Mouse (Mus musculus) lung, adult 2 months (tissue): ENCODE measurements around the gene Tns3.

Experiments used
- CTCF ChIP-seq: fragments of 200-500 bp; IDR thresholded peaks from 2 replicates; pipeline ENCODE4 v1.5.1; 2011; ENCODE audit warnings: mild to moderate bottlenecking, low read length, control low read depth; ENCODE audit not compliant: insufficient read depth
- POLR2A ChIP-seq: fragments of 200-500 bp; IDR thresholded peaks from 2 replicates; pipeline ENCODE4 v1.6.1; 2011; ENCODE audit warnings: low read depth, mild to moderate bottlenecking, control low read depth, low read length, borderline replicate concordance; ENCODE audit errors: extremely low read depth

DNA sequence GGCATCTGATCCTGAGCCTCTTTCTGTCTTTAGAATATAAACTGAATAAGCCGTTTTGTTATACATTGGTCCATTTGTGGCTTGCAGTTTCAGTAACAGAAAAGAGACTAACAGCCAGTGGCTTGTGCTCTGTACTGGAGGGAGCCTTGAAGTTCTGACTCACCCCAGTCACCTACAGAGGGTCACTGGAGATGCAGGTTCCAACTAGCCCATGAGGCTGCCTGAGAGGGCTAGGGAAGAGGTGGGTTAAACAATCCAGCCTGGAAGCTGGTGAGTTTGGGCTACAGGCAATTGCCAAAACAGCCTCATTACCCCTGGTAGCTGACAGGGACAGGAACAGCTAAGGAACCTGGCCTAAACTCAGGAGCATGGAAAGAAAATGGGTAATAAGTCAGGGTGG is 21.7 kb upstream of the Tns3 start:
- TF ChIP-seq CTCF (no peak), POLR2A (no peak)
